Mouse (Mus musculus): ENCODE data around the gene Clasp1. TPM values are rescaled to one million over a fixed set of nuclear protein-coding genes. Genes with fewer than 3 reads are reported as not detected.

Gene Clasp1
- polyA plus RNA-seq, 1 experiment from 2014 or later, result 134 TPM

DNA sequence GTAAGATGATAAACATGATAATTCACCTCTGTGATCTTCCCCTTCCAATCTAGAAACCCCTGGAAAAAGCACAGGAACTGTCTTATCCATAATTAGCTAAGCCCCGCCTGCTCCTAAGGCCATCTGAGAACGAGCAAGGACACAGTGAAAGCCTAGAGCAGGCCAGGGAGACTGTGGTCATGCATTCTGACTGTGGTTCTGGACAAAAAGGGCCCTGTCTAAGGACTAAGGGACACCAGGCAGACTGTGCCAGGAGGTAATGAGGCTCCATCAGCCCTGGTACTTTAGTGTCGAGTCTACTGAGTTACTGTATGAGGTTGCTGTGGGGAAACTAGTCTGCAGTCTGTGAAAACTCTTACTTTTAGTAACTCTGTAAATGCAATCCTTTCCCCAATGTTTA lies 96.7 kb downstream of the Clasp1 start:
- no peaks in the 10 kb centered on the region for H3K9me3 ChIP-seq (ENCODE audit: control insufficient read depth, low read length)
- H3K36me3 ChIP-seq (ENCODE audit: control insufficient read depth, insufficient read depth, low read length), result no peaks in the 10 kb centered on the region
- no peaks in the 10 kb centered on the region for H3K4me1 ChIP-seq (replicated peaks; ENCODE audit: control insufficient read depth, insufficient read depth, low read length)
- H3K9ac ChIP-seq (ENCODE audit: low read depth, low read length), result no peak overlapping the region
- no peak for DNase-seq (ENCODE audit: low spot score)
- H3K27me3 ChIP-seq (ENCODE audit: control insufficient read depth, insufficient read depth, low read length), result no peaks in the 10 kb centered on the region
- ATAC-seq (ENCODE audit: low FRiP score), result no peak
- WGBS, result 79% methylated on average over 3 of the region's 3 CpGs
- no peak overlapping the region for H3K4me2 ChIP-seq (replicated peaks; ENCODE audit: low read depth, low read length)
- no peak overlapping the region for H3K27ac ChIP-seq (ENCODE audit: low read depth, low read length)
- H3K4me3 ChIP-seq (ENCODE audit: low read depth, low read length), result no peak overlapping the region

DNA sequence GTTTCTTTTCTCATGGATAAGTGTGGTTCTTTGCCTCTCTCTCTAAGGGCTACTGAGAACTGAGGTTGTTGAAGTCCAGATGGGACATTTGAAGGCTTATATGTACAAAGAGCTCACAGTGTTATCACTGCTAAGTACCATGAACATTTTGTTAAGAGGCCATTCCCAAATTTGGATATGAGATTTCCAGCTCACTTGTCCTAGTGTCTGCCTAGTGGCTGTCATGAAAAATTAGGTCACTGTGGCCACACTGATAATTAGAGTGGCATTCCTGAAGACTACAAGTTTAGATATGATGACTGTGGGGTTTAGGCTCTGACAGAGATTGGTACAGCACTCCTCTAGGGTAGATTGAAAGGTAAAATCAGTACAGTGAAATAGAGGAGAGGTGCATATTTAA lies 97.2 kb downstream of the Clasp1 start:
- Histone ChIP-seq H3K9ac (ENCODE audit: low read depth, low read length) (no peak overlapping the region), H3K36me3 (ENCODE audit: control insufficient read depth, insufficient read depth, low read length) (no peaks in the 10 kb centered on the region), H3K27me3 (ENCODE audit: control insufficient read depth, insufficient read depth, low read length) (no peaks in the 10 kb centered on the region), H3K4me2 (replicated peaks; ENCODE audit: low read depth, low read length) (no peak overlapping the region), H3K4me3 (ENCODE audit: low read depth, low read length) (no peak overlapping the region), H3K9me3 (ENCODE audit: control insufficient read depth, low read length) (no peaks in the 10 kb centered on the region), H3K4me1 (replicated peaks; ENCODE audit: control insufficient read depth, insufficient read depth, low read length) (no peaks in the 10 kb centered on the region), H3K27ac (ENCODE audit: low read depth, low read length) (no peak overlapping the region)
- ATAC-seq (ENCODE audit: low FRiP score) (no peak), DNase-seq (ENCODE audit: low spot score) (no peak)

GRCm38 (mm10) chr1:118492811-118493210 lies 104.0 kb downstream of the Clasp1 start:
- Histone ChIP-seq H3K27me3 (ENCODE audit: control insufficient read depth, insufficient read depth, low read length) (no peaks in the 10 kb centered on the region), H3K4me2 (replicated peaks; ENCODE audit: low read depth, low read length) (no peak overlapping the region), H3K36me3 (ENCODE audit: control insufficient read depth, insufficient read depth, low read length) (no peaks in the 10 kb centered on the region), H3K4me3 (ENCODE audit: low read depth, low read length) (no peak overlapping the region), H3K9ac (ENCODE audit: low read depth, low read length) (no peak overlapping the region), H3K9me3 (ENCODE audit: control insufficient read depth, low read length) (no peaks in the 10 kb centered on the region), H3K4me1 (replicated peaks; ENCODE audit: control insufficient read depth, insufficient read depth, low read length) (no peaks in the 10 kb centered on the region), H3K27ac (ENCODE audit: low read depth, low read length) (no peak overlapping the region)
- 85% methylated on average over 3 of the region's 3 CpGs for WGBS
- DNase-seq (ENCODE audit: low spot score) (no peak), ATAC-seq (ENCODE audit: low FRiP score) (no peak)

- Histone ChIP-seq H3K4me2 (replicated peaks; ENCODE audit: low read depth, low read length) (no peak overlapping the region), H3K9me3 (ENCODE audit: control insufficient read depth, low read length) (no peaks in the 10 kb centered on the region), H3K27me3 (ENCODE audit: control insufficient read depth, insufficient read depth, low read length) (no peaks in the 10 kb centered on the region), H3K27ac (ENCODE audit: low read depth, low read length) (no peak overlapping the region), H3K9ac (ENCODE audit: low read depth, low read length) (no peak overlapping the region), H3K36me3 (ENCODE audit: control insufficient read depth, insufficient read depth, low read length) (no peaks in the 10 kb centered on the region), H3K4me1 (replicated peaks; ENCODE audit: control insufficient read depth, insufficient read depth, low read length) (no peaks in the 10 kb centered on the region), H3K4me3 (ENCODE audit: low read depth, low read length) (no peak overlapping the region)
- ATAC-seq (ENCODE audit: low FRiP score) (no peak), DNase-seq (ENCODE audit: low spot score) (no peak)
- WGBS, result 95% methylated on average over 9 of the region's 9 CpGs
These were observed 105.7 kb downstream of the Clasp1 start for GRCm38 (mm10) chr1:118494551-118494950.

DNA sequence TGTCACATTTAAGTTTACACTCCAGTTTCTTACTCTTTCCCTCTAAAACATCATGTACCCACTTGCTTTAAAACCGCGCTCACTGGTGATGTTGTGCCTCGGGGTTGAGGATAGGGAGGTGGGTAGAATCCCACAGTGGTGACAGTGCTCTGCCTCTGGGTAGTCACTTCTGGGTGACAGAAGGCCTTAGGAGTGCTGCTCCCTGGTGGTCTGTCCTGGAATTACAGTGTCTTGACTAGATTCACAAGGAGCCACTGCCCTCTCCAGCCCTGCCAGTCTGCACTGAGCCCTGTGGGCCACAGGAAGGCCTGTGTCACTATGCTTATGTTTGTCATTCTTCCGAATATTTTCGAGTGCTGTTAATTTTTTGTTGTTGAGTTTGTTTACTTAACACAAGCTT lies 109.5 kb downstream of the Clasp1 start:
- no peak overlapping the region for H3K27ac ChIP-seq (ENCODE audit: low read depth, low read length)
- H3K9ac ChIP-seq (ENCODE audit: low read depth, low read length), result no peak overlapping the region
- ATAC-seq (ENCODE audit: low FRiP score), result peak; percentile 75
- peaks cover 9% of the 10 kb centered on the region; the same call in 1 of the 2 replicates for H3K36me3 ChIP-seq (ENCODE audit: control insufficient read depth, insufficient read depth, low read length)
- peak; percentile 88 for DNase-seq (ENCODE audit: low spot score)
- H3K27me3 ChIP-seq (ENCODE audit: control insufficient read depth, insufficient read depth, low read length), result no peaks in the 10 kb centered on the region
- no peak overlapping the region for H3K4me3 ChIP-seq (ENCODE audit: low read depth, low read length)
- no peaks in the 10 kb centered on the region for H3K4me1 ChIP-seq (replicated peaks; ENCODE audit: control insufficient read depth, insufficient read depth, low read length)
- 90% methylated on average over 5 of the region's 5 CpGs for WGBS
- no peak overlapping the region for H3K4me2 ChIP-seq (replicated peaks; ENCODE audit: low read depth, low read length)
- H3K9me3 ChIP-seq (ENCODE audit: control insufficient read depth, low read length), result no peaks in the 10 kb centered on the region

DNA sequence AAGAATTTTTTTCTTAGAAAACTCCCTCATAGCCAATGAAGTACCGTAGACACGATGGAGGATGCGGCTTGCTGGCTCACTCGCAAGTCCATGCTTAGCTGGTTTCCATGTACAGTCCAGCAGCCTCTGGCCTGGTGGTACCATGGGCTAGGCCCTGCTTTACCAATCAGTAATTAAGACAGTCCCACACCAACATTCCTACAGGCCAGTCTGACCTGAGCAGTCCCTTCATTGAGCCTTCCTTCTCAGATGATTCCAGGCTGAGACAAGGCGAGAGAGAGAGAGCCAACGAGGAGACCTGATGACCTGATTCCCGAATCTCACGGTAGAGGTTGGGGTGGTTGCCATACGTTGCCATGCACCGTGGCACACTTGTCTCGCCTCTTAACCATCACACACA lies 111.7 kb downstream of the Clasp1 start:
- Histone ChIP-seq H3K27me3 (ENCODE audit: control insufficient read depth, insufficient read depth, low read length) (no peaks in the 10 kb centered on the region), H3K4me1 (replicated peaks; ENCODE audit: control insufficient read depth, insufficient read depth, low read length) (no peaks in the 10 kb centered on the region), H3K27ac (ENCODE audit: low read depth, low read length) (no peak overlapping the region), H3K9me3 (ENCODE audit: control insufficient read depth, low read length) (no peaks in the 10 kb centered on the region), H3K4me2 (replicated peaks; ENCODE audit: low read depth, low read length) (no peak overlapping the region), H3K36me3 (ENCODE audit: control insufficient read depth, insufficient read depth, low read length) (peaks cover 12% of the 10 kb centered on the region; the same call in 1 of the 2 replicates), H3K9ac (ENCODE audit: low read depth, low read length) (no peak overlapping the region), H3K4me3 (ENCODE audit: low read depth, low read length) (no peak overlapping the region)
- 96% methylated on average over 11 of the region's 11 CpGs for WGBS
- ATAC-seq (ENCODE audit: low FRiP score) (no peak), DNase-seq (ENCODE audit: low spot score) (no peak)

DNA sequence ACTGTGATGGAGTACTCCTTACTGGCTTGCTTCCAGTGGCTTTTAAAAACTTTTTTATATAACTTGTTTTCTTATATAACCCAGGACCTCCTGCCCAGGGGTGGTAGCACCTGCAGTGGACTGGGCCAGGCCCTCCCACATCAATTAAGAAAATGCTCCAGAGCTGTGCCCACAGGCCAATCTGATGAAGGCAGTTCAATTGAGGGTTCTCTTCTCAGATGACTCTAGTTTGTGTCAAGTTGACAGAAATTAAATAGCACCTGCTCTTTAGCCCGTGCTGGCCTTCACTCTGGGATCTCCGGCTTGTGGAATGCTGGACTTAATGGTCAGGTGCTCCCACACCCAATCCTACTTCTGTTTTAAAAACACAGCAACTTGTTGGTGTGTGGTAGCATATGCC lies 112.8 kb downstream of the Clasp1 start:
- Histone ChIP-seq H3K9me3 (ENCODE audit: control insufficient read depth, low read length) (no peaks in the 10 kb centered on the region), H3K36me3 (ENCODE audit: control insufficient read depth, insufficient read depth, low read length) (peaks cover 12% of the 10 kb centered on the region; the same call in 1 of the 2 replicates), H3K27me3 (ENCODE audit: control insufficient read depth, insufficient read depth, low read length) (no peaks in the 10 kb centered on the region), H3K27ac (ENCODE audit: low read depth, low read length) (no peak overlapping the region), H3K4me1 (replicated peaks; ENCODE audit: control insufficient read depth, insufficient read depth, low read length) (no peaks in the 10 kb centered on the region), H3K4me2 (replicated peaks; ENCODE audit: low read depth, low read length) (no peak overlapping the region), H3K9ac (ENCODE audit: low read depth, low read length) (no peak overlapping the region), H3K4me3 (ENCODE audit: low read depth, low read length) (no peak overlapping the region)
- 87% methylated on average over 2 of the region's 2 CpGs for WGBS
- ATAC-seq (ENCODE audit: low FRiP score) (no peak), DNase-seq (ENCODE audit: low spot score) (no peak)

- H3K4me1 ChIP-seq (replicated peaks; ENCODE audit: control insufficient read depth, insufficient read depth, low read length), result no peaks in the 10 kb centered on the region
- no peaks in the 10 kb centered on the region for H3K9me3 ChIP-seq (ENCODE audit: control insufficient read depth, low read length)
- no peak overlapping the region for H3K4me2 ChIP-seq (replicated peaks; ENCODE audit: low read depth, low read length)
- no peaks in the 10 kb centered on the region for H3K27me3 ChIP-seq (ENCODE audit: control insufficient read depth, insufficient read depth, low read length)
- H3K4me3 ChIP-seq (ENCODE audit: low read depth, low read length), result no peak overlapping the region
- H3K36me3 ChIP-seq (ENCODE audit: control insufficient read depth, insufficient read depth, low read length), result 0 out of 2 replicates have a peak, but pooled peaks cover 6% of the 10 kb centered on the region
- no peak overlapping the region for H3K27ac ChIP-seq (ENCODE audit: low read depth, low read length)
- 81% methylated on average over 1 of the region's 1 CpGs for WGBS
- no peak overlapping the region for H3K9ac ChIP-seq (ENCODE audit: low read depth, low read length)
- ATAC-seq (ENCODE audit: low FRiP score), result no peak
- no peak for DNase-seq (ENCODE audit: low spot score)
These were observed 116.9 kb downstream of the Clasp1 start for GRCm38 (mm10) chr1:118505746-118506145.

- no peak for ATAC-seq (ENCODE audit: low FRiP score)
- no peak overlapping the region for H3K9ac ChIP-seq (ENCODE audit: low read depth, low read length)
- 97% methylated on average over 3 of the region's 3 CpGs for WGBS
- DNase-seq (ENCODE audit: low spot score), result no peak
- H3K36me3 ChIP-seq (ENCODE audit: control insufficient read depth, insufficient read depth, low read length), result 0 out of 2 replicates have a peak, but pooled peaks cover 2% of the 10 kb centered on the region
- no peak overlapping the region for H3K4me2 ChIP-seq (replicated peaks; ENCODE audit: low read depth, low read length)
- no peaks in the 10 kb centered on the region for H3K4me1 ChIP-seq (replicated peaks; ENCODE audit: control insufficient read depth, insufficient read depth, low read length)
- H3K9me3 ChIP-seq (ENCODE audit: control insufficient read depth, low read length), result no peaks in the 10 kb centered on the region
- H3K27ac ChIP-seq (ENCODE audit: low read depth, low read length), result no peak overlapping the region
- no peaks in the 10 kb centered on the region for H3K27me3 ChIP-seq (ENCODE audit: control insufficient read depth, insufficient read depth, low read length)
- no peak overlapping the region for H3K4me3 ChIP-seq (ENCODE audit: low read depth, low read length)
These were observed 122.1 kb downstream of the Clasp1 start for GRCm38 (mm10) chr1:118510996-118511395.
